Mouse (Mus musculus): Measurements from ENCODE around the gene Ppm1h. TPM values are rescaled to one million over a fixed set of nuclear protein-coding genes. Genes with fewer than 3 reads are reported as not detected.

The Ppm1h gene
- total and polyA plus RNA-seq, 3 experiments: 6.9 to 14.9 TPM; not detected in 1

- no peaks in the 10 kb centered on the region for H3K79me2 ChIP-seq (ENCODE audit: control insufficient read depth, insufficient read depth, low read length, poor library complexity)
- DNase-seq (ENCODE audit: low read depth, low spot score): no peak
- TF ChIP-seq MAX (IDR thresholded peaks at IDR 0.05; ENCODE audit: low read length): no peak
- no peak for TF ChIP-seq MAZ (IDR thresholded peaks at IDR 0.05; ENCODE audit: low read depth, low read length)
- no peak for TF ChIP-seq POLR2AphosphoS2 (IDR thresholded peaks at IDR 0.05; ENCODE audit: low read length)
- no peak for TF ChIP-seq EP300 (IDR thresholded peaks at IDR 0.05; ENCODE audit: low read depth in 1 of 2, low read length in 2 of 2)
- TF ChIP-seq E2F4 (IDR thresholded peaks at IDR 0.05; ENCODE audit: borderline replicate concordance, low read depth, low read length): no peak
- no peak for TF ChIP-seq MXI1 (IDR thresholded peaks at IDR 0.05; ENCODE audit: low read depth, low read length)
- no peak overlapping the region for H3K9ac ChIP-seq (ENCODE audit: control insufficient read depth, low read depth, low read length, poor library complexity, severe bottlenecking)
- no peaks in the 10 kb centered on the region for H3K4me1 ChIP-seq (ENCODE audit: control insufficient read depth in 1 of 2, insufficient read depth in 2 of 2, low read length in 2 of 2)
- H3K27me3 ChIP-seq (ENCODE audit: control insufficient read depth in 1 of 2, insufficient read depth in 2 of 2, low read length in 2 of 2): peaks cover 0 to 1% of the 10 kb centered on the region in 2 experiments; a peak in 1 of 4 replicates
- no peaks in the 10 kb centered on the region for H3K36me3 ChIP-seq (ENCODE audit: control insufficient read depth in 1 of 2, insufficient read depth in 2 of 2, low read length in 2 of 2)
- H3K4me3 ChIP-seq (ENCODE audit: control insufficient read depth in 1 of 2, insufficient read depth in 1 of 2, low read depth in 2 of 2, low read length in 2 of 2): no peak overlapping the region
- H3K9me3 ChIP-seq (replicated peaks; ENCODE audit: insufficient read depth, low read length): no peaks in the 10 kb centered on the region
- no peak overlapping the region for H3K27ac ChIP-seq (ENCODE audit: control insufficient read depth, low read depth, low read length)
Measured at GRCm38 (mm10) chr10:122950966-122951365, 272.4 kb downstream of the Ppm1h start.

GRCm38 (mm10) chr10:122953576-122953975, 275.0 kb downstream of the Ppm1h start:
- Histone ChIP-seq H3K27ac (ENCODE audit: control insufficient read depth, low read depth, low read length) (no peak overlapping the region), H3K36me3 (ENCODE audit: control insufficient read depth in 1 of 2, insufficient read depth in 2 of 2, low read length in 2 of 2) (no peaks in the 10 kb centered on the region), H3K4me1 (ENCODE audit: control insufficient read depth in 1 of 2, insufficient read depth in 2 of 2, low read length in 2 of 2) (no peaks in the 10 kb centered on the region), H3K9ac (ENCODE audit: control insufficient read depth, low read depth, low read length, poor library complexity, severe bottlenecking) (no peak overlapping the region), H3K79me2 (ENCODE audit: control insufficient read depth, insufficient read depth, low read length, poor library complexity) (no peaks in the 10 kb centered on the region), H3K4me3 (ENCODE audit: control insufficient read depth in 1 of 2, insufficient read depth in 1 of 2, low read depth in 2 of 2, low read length in 2 of 2) (no peak overlapping the region), H3K9me3 (replicated peaks; ENCODE audit: insufficient read depth, low read length) (no peaks in the 10 kb centered on the region), H3K27me3 (ENCODE audit: control insufficient read depth in 1 of 2, insufficient read depth in 2 of 2, low read length in 2 of 2) (peaks cover 0 to 1% of the 10 kb centered on the region in 2 experiments; a peak in 1 of 4 replicates)
- no peak for DNase-seq (ENCODE audit: low read depth, low spot score)
- TF ChIP-seq ETS1 (IDR thresholded peaks at IDR 0.05; ENCODE audit: low read depth, low read length) (no peak), TCF12 (IDR thresholded peaks at IDR 0.05; ENCODE audit: low read depth, low read length) (no peak), GATA1 (IDR thresholded peaks at IDR 0.05; ENCODE audit: low read depth, low read length) (no peak), NELFE (IDR thresholded peaks at IDR 0.05; ENCODE audit: low read depth, low read length) (no peak), RAD21 (IDR thresholded peaks at IDR 0.05; ENCODE audit: low read depth, low read length) (no peak), ZNF384 (IDR thresholded peaks at IDR 0.05; ENCODE audit: low read depth, low read length) (no peak), ZKSCAN1 (IDR thresholded peaks at IDR 0.05; ENCODE audit: low read depth, low read length) (no peak), KAT2A (conservative IDR thresholded peaks at IDR 0.05; ENCODE audit: low read depth, low read length) (no peak), GABPA (IDR thresholded peaks at IDR 0.05; ENCODE audit: low read depth, low read length) (no peak), SIN3A (IDR thresholded peaks at IDR 0.05; ENCODE audit: low read length) (no peak), TAL1 (IDR thresholded peaks at IDR 0.05; ENCODE audit: low read length) (no peak)

- TF ChIP-seq JUND (IDR thresholded peaks at IDR 0.05; ENCODE audit: low read depth, low read length) (peak; percentile 93), CHD1 (IDR thresholded peaks at IDR 0.05; ENCODE audit: low read depth, low read length) (no peak)
- H3K9ac ChIP-seq (ENCODE audit: control insufficient read depth, low read depth, low read length, poor library complexity, severe bottlenecking): no peak overlapping the region
- no peak overlapping the region for H3K27ac ChIP-seq (ENCODE audit: control insufficient read depth, low read depth, low read length)
- H3K79me2 ChIP-seq (ENCODE audit: control insufficient read depth, insufficient read depth, low read length, poor library complexity): no peaks in the 10 kb centered on the region
- no peak overlapping the region for H3K4me3 ChIP-seq (ENCODE audit: control insufficient read depth in 1 of 2, insufficient read depth in 1 of 2, low read depth in 2 of 2, low read length in 2 of 2)
- DNase-seq (ENCODE audit: low read depth, low spot score): no peak
- no peaks in the 10 kb centered on the region for H3K36me3 ChIP-seq (ENCODE audit: control insufficient read depth in 1 of 2, insufficient read depth in 2 of 2, low read length in 2 of 2)
- H3K27me3 ChIP-seq (ENCODE audit: control insufficient read depth in 1 of 2, insufficient read depth in 2 of 2, low read length in 2 of 2): no peaks in the 10 kb centered on the region
- H3K9me3 ChIP-seq (replicated peaks; ENCODE audit: insufficient read depth, low read length): no peaks in the 10 kb centered on the region
- H3K4me1 ChIP-seq (ENCODE audit: control insufficient read depth in 1 of 2, insufficient read depth in 2 of 2, low read length in 2 of 2): no peaks in the 10 kb centered on the region
Measured at GRCm38 (mm10) chr10:122957918-122958317, 279.4 kb downstream of the Ppm1h start.
